Mouse (Mus musculus) spleen, postnatal 14 days (tissue): ENCODE measurements around the gene Itga8.

ENCODE experiments used
- DNase-seq, 2 experiments: peaks; one replicate each; pipeline ENCODE4 v3.0.0; 2021 to 2022; ENCODE audit warnings: low spot score in 2 of 2

The Itga8 gene

GRCm38 (mm10) chr2:12294060-12294459 is 7.7 kb downstream of the Itga8 start:
- DNase-seq, result no peak

- DNase-seq, result no peak
Observed at GRCm38 (mm10) chr2:12293458-12293857, 8.3 kb downstream of the Itga8 start.

- DNase-seq, result no peak
Observed at GRCm38 (mm10) chr2:12292023-12292820, 9.5 kb downstream of the Itga8 start.

- no peak for DNase-seq
Observed at GRCm38 (mm10) chr2:12290235-12290634, 11.5 kb downstream of the Itga8 start.

- no peak for DNase-seq
Observed at GRCm38 (mm10) chr2:12287831-12288230, 13.9 kb downstream of the Itga8 start.

GRCm38 (mm10) chr2:12280664-12281063 is 21.1 kb downstream of the Itga8 start:
- no peak for DNase-seq

GRCm38 (mm10) chr2:12279070-12279612 is 22.6 kb downstream of the Itga8 start:
- no peak for DNase-seq

- DNase-seq, result no peak
Observed at GRCm38 (mm10) chr2:12256635-12257317, 44.9 kb downstream of the Itga8 start.

- DNase-seq, result no peak
Observed at GRCm38 (mm10) chr2:12255901-12256300, 45.8 kb downstream of the Itga8 start.

GRCm38 (mm10) chr2:12235345-12235744 is 66.4 kb downstream of the Itga8 start:
- DNase-seq, result no peak

GRCm38 (mm10) chr2:12229721-12230120 is 72.0 kb downstream of the Itga8 start:
- no peak for DNase-seq

GRCm38 (mm10) chr2:12228335-12228734 is 73.4 kb downstream of the Itga8 start:
- DNase-seq, result no peak

GRCm38 (mm10) chr2:12227243-12227642 is 74.5 kb downstream of the Itga8 start:
- DNase-seq, result no peak

GRCm38 (mm10) chr2:12226367-12226766 is 75.4 kb downstream of the Itga8 start:
- no peak for DNase-seq

- no peak for DNase-seq
Observed at GRCm38 (mm10) chr2:12221671-12222070, 80.1 kb downstream of the Itga8 start.

- no peak for DNase-seq
Observed at GRCm38 (mm10) chr2:12213464-12213790, 88.3 kb downstream of the Itga8 start.

GRCm38 (mm10) chr2:12212662-12213463 is 88.9 kb downstream of the Itga8 start:
- DNase-seq, result no peak

GRCm38 (mm10) chr2:12208142-12208541 is 93.6 kb downstream of the Itga8 start:
- DNase-seq, result no peak

- no peak for DNase-seq
Observed at GRCm38 (mm10) chr2:12206353-12206752, 95.4 kb downstream of the Itga8 start.

GRCm38 (mm10) chr2:12205875-12206274 is 95.8 kb downstream of the Itga8 start:
- DNase-seq, result no peak

- DNase-seq, result no peak
Observed at GRCm38 (mm10) chr2:12203231-12203630, 98.5 kb downstream of the Itga8 start.

GRCm38 (mm10) chr2:12198699-12199098 is 103.0 kb downstream of the Itga8 start:
- no peak for DNase-seq
